15 mouse cellular contexts compared by ENCODE assay signal in genomic region chr9:120926939-120927606, GRCm38 (mm10). TPM values are rescaled to one million over a fixed set of nuclear protein-coding genes. Genes with fewer than 3 reads are reported as not detected.
DNase-seq lines count a peak whose midpoint lies in the region; ATAC-seq and TF ChIP-seq lines count a peak whose summit lies in the region.
"Had no signal": no experiment of that assay in that cellular context is flagged by ENCODE, and none has a peak within 500 bp of the region (broad histone marks: within the 10 kb centered on the region; RNA-seq: fewer than 3 reads in every experiment).

No protein-coding gene starts in this region.

- no peak overlapping the region for H3K4me2 ChIP-seq in liver, embryonic 12.5 days
- no peak overlapping the region for H3K4me2 ChIP-seq in lung, embryonic 14.5 days
- H3K4me2 ChIP-seq in stomach, embryonic 15.5 days: no peak overlapping the region
- H3K4me2 ChIP-seq: embryonic facial prominence, embryonic 13.5 days had no signal

- H3K36me3 ChIP-seq in liver, embryonic 12.5 days: no peaks in the 10 kb centered on the region
- H3K36me3 ChIP-seq in lung, embryonic 14.5 days (ENCODE audit: insufficient read depth): no peaks in the 10 kb centered on the region
- H3K36me3 ChIP-seq in stomach, embryonic 15.5 days: no peaks in the 10 kb centered on the region
- H3K36me3 ChIP-seq: embryonic facial prominence, embryonic 13.5 days; forebrain, embryonic 10.5 days had no signal

- ATAC-seq in liver, embryonic 12.5 days: no peak
- ATAC-seq in common myeloid progenitor, adult 5-6 weeks (replicated peaks; ENCODE audit: low read depth, poor library complexity, severe bottlenecking): 0 out of 2 replicates have a peak, but pooled peaks have one; percentile 18
- no peak; the same call in 1 of the 2 replicates for ATAC-seq in lung, embryonic 14.5 days (ENCODE audit: insufficient read depth)
- ATAC-seq in stomach, embryonic 15.5 days (ENCODE audit: insufficient read depth, low FRiP score, low read depth): no peak
- ATAC-seq: hindbrain, postnatal 0 days; Patski had no signal

- no peak for DNase-seq in liver
- DNase-seq in lung, embryonic 14.5 days: peak; percentile 27
- DNase-seq in right cerebral cortex, postnatal 10 days (ENCODE audit: low spot score in 2 of 2): no peak
- DNase-seq in spleen, postnatal 36 days (ENCODE audit: low spot score in 2 of 2): no peak
- DNase-seq: cerebellum, adult 9-10 months; heart, postnatal 14 days; kidney, adult 2 months had no signal

- no peaks in the 10 kb centered on the region for H3K4me1 ChIP-seq in liver, embryonic 12.5 days
- H3K4me1 ChIP-seq in lung, embryonic 14.5 days (ENCODE audit: insufficient read depth): no peaks in the 10 kb centered on the region
- no peaks in the 10 kb centered on the region for H3K4me1 ChIP-seq in stomach, embryonic 15.5 days
- H3K4me1 ChIP-seq: embryonic facial prominence, embryonic 13.5 days had no signal

- H3K9ac ChIP-seq in liver, embryonic 12.5 days: no peak overlapping the region
- H3K9ac ChIP-seq in lung, embryonic 14.5 days: no peak overlapping the region
- no peak overlapping the region for H3K9ac ChIP-seq in stomach, embryonic 15.5 days
- H3K9ac ChIP-seq: embryonic facial prominence, embryonic 13.5 days had no signal

- H3K27me3 ChIP-seq in liver, embryonic 12.5 days (replicated peaks): no peaks in the 10 kb centered on the region; the same call in 1 of the 2 replicates
- H3K27me3 ChIP-seq in lung, embryonic 14.5 days (ENCODE audit: insufficient read depth, low read length): no peaks in the 10 kb centered on the region
- H3K27me3 ChIP-seq in stomach, embryonic 15.5 days (replicated peaks): no peaks in the 10 kb centered on the region
- H3K27me3 ChIP-seq: embryonic facial prominence, embryonic 13.5 days; Patski had no signal

- no peak for TF ChIP-seq CTCF in lung, embryonic 14.5 days (IDR thresholded peaks at IDR 0.05; ENCODE audit: low read depth)

- no peaks in the 10 kb centered on the region for H3K9me3 ChIP-seq in liver, embryonic 12.5 days (replicated peaks)
- no peaks in the 10 kb centered on the region for H3K9me3 ChIP-seq in lung, embryonic 14.5 days (ENCODE audit: low read depth, low read length)
- H3K9me3 ChIP-seq in stomach, embryonic 15.5 days: no peaks in the 10 kb centered on the region
- H3K9me3 ChIP-seq: embryonic facial prominence, embryonic 13.5 days; forebrain, embryonic 10.5 days; megakaryocyte, embryonic 14.5 days had no signal

- 28% methylated on average over 9 of the region's 9 CpGs for WGBS in liver, embryonic 12.5 days (ENCODE audit: insufficient replicate concordance)
- 9% methylated on average over 9 of the region's 9 CpGs for WGBS in lung, embryonic 14.5 days
- 15% methylated on average over 9 of the region's 9 CpGs for WGBS in stomach, embryonic 15.5 days

- no peak overlapping the region for H3K4me3 ChIP-seq in liver, embryonic 12.5 days
- H3K4me3 ChIP-seq in lung, embryonic 14.5 days (ENCODE audit: low read depth, low read length): no peak overlapping the region
- no peak overlapping the region for H3K4me3 ChIP-seq in stomach, embryonic 15.5 days (replicated peaks)
- H3K4me3 ChIP-seq: embryonic facial prominence, embryonic 13.5 days; forebrain, embryonic 10.5 days; megakaryocyte, embryonic 14.5 days had no signal

- 0 out of 2 replicates have a peak overlapping the region, but pooled peaks have one; percentile 14 for H3K27ac ChIP-seq in liver, embryonic 12.5 days
- no peak overlapping the region for H3K27ac ChIP-seq in lung, embryonic 14.5 days (ENCODE audit: low read depth)
- H3K27ac ChIP-seq in stomach, embryonic 15.5 days: peak overlapping the region; percentile 35; the same call in 1 of the 2 replicates
- H3K27ac ChIP-seq: embryonic facial prominence, embryonic 13.5 days; forebrain, embryonic 10.5 days; hindbrain, postnatal 0 days had no signal

RNA-seq across cellular contexts. Expression of gene Ctnnb1, which starts 1.9 kb away (rescaled TPM):
- polyA plus RNA-seq in liver, embryonic 12.5 days (2016; fragmentation: Nextera tagmentation; extraction: Ambion mirVana): 158 and 161 TPM in 2 replicates
- total RNA-seq in common myeloid progenitor, adult 5-6 weeks (2017): 460 and 470 TPM in 2 replicates
- polyA plus RNA-seq in lung, embryonic 14.5 days (2014; fragmentation: Nextera tagmentation; extraction: Ambion mirVana): 701 and 711 TPM in 2 replicates
- polyA plus RNA-seq in stomach, embryonic 15.5 days (2015; fragmentation: Nextera tagmentation; extraction: Ambion mirVana): 502 and 547 TPM in 2 replicates
